Mouse (Mus musculus): Measurements from ENCODE around the gene Bcar3.

DNA sequence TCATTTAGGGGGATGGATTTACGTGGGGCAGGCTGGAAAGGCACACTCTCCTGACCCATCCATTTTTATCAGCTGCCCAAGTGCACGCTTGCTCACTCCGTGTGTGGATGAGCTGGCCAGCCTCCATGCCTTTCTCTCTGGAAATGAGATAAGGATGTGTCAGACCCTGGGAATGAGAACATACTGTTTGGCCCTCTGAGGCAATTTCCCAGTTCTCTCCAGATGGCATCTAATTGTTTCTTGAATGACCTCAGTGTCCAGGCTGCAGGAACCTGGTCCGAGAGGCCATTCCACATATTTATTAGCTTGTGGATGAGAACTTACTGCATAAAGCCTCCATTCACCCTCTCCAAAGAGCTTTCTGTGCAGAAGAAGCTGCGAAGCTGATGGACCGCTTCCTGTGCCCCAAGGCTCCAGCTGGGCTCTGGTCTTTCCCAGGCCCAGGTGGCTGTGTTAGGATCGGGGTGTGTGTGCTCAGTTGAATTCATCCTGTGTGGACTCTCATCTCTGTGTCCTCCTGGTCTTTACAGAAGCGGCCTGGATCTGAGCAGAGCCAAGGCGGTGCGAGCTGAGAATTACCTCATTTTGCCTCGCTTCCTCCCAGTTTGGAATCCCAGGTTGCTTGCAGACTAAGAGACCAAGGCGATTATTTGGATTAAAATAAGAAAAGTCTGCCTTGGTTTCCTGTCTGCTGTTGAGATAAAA, 177.2 kb downstream of the Bcar3 start:
- no peak for TF ChIP-seq CTCF (IDR thresholded peaks at IDR 0.05; ENCODE audit: borderline replicate concordance, insufficient read depth, low read depth, low read length)
- no peak for TF ChIP-seq POLR2A (IDR thresholded peaks at IDR 0.05; ENCODE audit: borderline replicate concordance, insufficient read depth, low read length)

Measured in cerebellum, adult 2 months (tissue).